Mouse (Mus musculus) midbrain, embryonic 16.5 days (tissue): ENCODE data around the gene Gm973. TPM values are rescaled to one million over a fixed set of nuclear protein-coding genes. Genes with fewer than 3 reads are reported as not detected.
A peak's percentile ranks its signal among the peaks of the same experiment; 100 is the strongest.
"Not testable (repeated sequence)": the region's sequence is repeated elsewhere in the genome, so short reads cannot be mapped to it uniquely, and the experiment has no call there.

Source experiments
- ATAC-seq: fragments of 200-750 bp; cut with Nextera tagmentation; 2 replicates; pipeline ENCODE4 v1.8.0; 2017; ENCODE audit warnings: moderate TSS enrichment
- H3K27ac ChIP-seq: fragments of 300-500 bp; sonication (generic); 2 replicates; pipeline ENCODE4 v1.5.1; 2014; ENCODE audit warnings: mild to moderate bottlenecking, low read length, mixed read lengths
- H3K27me3 ChIP-seq: fragments of 300-500 bp; sonication (generic); 2 replicates; pipeline ENCODE4 v1.6.1; 2014; ENCODE audit warnings: low read depth, low read length, mixed read lengths; ENCODE audit not compliant: control insufficient read depth, insufficient read depth
- H3K36me3 ChIP-seq: fragments of 300-500 bp; sonication (generic); 2 replicates; pipeline ENCODE4 v1.6.1; 2014; ENCODE audit warnings: mild to moderate bottlenecking, low read length, moderate library complexity, mixed read lengths; ENCODE audit not compliant: control insufficient read depth, insufficient read depth
- H3K4me1 ChIP-seq: fragments of 300-500 bp; sonication (generic); 2 replicates; pipeline ENCODE4 v1.6.1; 2014; ENCODE audit warnings: mild to moderate bottlenecking, low read length, mixed read lengths; ENCODE audit not compliant: control insufficient read depth, insufficient read depth
- H3K4me2 ChIP-seq: fragments of 300-500 bp; sonication (generic); 2 replicates; pipeline ENCODE4 v1.6.1; 2014; ENCODE audit warnings: mild to moderate bottlenecking, low read length, mixed read lengths
- H3K4me3 ChIP-seq: fragments of 300-500 bp; sonication (generic); 2 replicates; pipeline ENCODE4 v1.5.1; 2014; ENCODE audit warnings: low read depth, mild to moderate bottlenecking, low read length, moderate library complexity, mixed read lengths
- H3K9ac ChIP-seq: fragments of 300-500 bp; sonication (generic); 2 replicates; pipeline ENCODE4 v1.6.1; 2014; ENCODE audit warnings: low read depth, low read length, mixed read lengths
- H3K9me3 ChIP-seq: fragments of 300-500 bp; sonication (generic); replicated peaks from 2 replicates; pipeline ENCODE4 v1.6.1; 2014; ENCODE audit warnings: mild to moderate bottlenecking, low read length, mixed read lengths; ENCODE audit not compliant: control insufficient read depth, poor library complexity, severe bottlenecking
- WGBS: fragments of 180-500 bp; shearing (Covaris S2); extraction: QIAGEN DNeasy Blood & Tissue Kit; methylation state at CpG from one replicate; pipeline ENCODE4 v1.1.7; 2014; 5-methylcytosine and 5-hydroxymethylcytosine counted together
- polyA plus RNA-seq: library from polyadenylated mRNA; unstranded; fragments of >200 nt; fragmentation: Nextera tagmentation; extraction: Ambion mirVana; gene quantifications from 2 replicates; pipeline ENCODE4 v1.2.1, GENCODE M21; 2015

The Gm973 gene
- polyA plus RNA-seq, 1 experiment from 2014 or later: 14.1 TPM

GRCm38 (mm10) chr1:59610929-59611328, 94.9 kb downstream of the Gm973 start:
- H3K4me2 ChIP-seq: no peak overlapping the region
- H3K9ac ChIP-seq: no peak overlapping the region
- H3K27ac ChIP-seq: no peak overlapping the region
- no peaks in the 10 kb centered on the region for H3K9me3 ChIP-seq
- no peaks in the 10 kb centered on the region for H3K36me3 ChIP-seq
- H3K27me3 ChIP-seq: no peaks in the 10 kb centered on the region
- 93% methylated on average over 3 of the region's 3 CpGs for WGBS
- no peak overlapping the region for H3K4me3 ChIP-seq
- no peaks in the 10 kb centered on the region for H3K4me1 ChIP-seq
- ATAC-seq: no peak

- no peak for ATAC-seq
- H3K27ac ChIP-seq: no peak overlapping the region
- H3K4me3 ChIP-seq: no peak overlapping the region
- no peaks in the 10 kb centered on the region for H3K9me3 ChIP-seq
- no peaks in the 10 kb centered on the region for H3K36me3 ChIP-seq
- no peaks in the 10 kb centered on the region for H3K4me1 ChIP-seq
- H3K4me2 ChIP-seq: no peak overlapping the region
- H3K27me3 ChIP-seq: no peaks in the 10 kb centered on the region
- H3K9ac ChIP-seq: no peak overlapping the region
- 38% methylated on average over 6 of the region's 6 CpGs for WGBS
These were observed 97.7 kb downstream of the Gm973 start for GRCm38 (mm10) chr1:59613795-59614194.

GRCm38 (mm10) chr1:59615021-59615420, 99.0 kb downstream of the Gm973 start:
- H3K4me2 ChIP-seq: no peak overlapping the region
- no peak overlapping the region for H3K9ac ChIP-seq
- no peaks in the 10 kb centered on the region for H3K27me3 ChIP-seq
- no peak overlapping the region for H3K4me3 ChIP-seq
- ATAC-seq: no peak
- no peak overlapping the region for H3K27ac ChIP-seq
- H3K9me3 ChIP-seq: no peaks in the 10 kb centered on the region
- no peaks in the 10 kb centered on the region for H3K4me1 ChIP-seq
- H3K36me3 ChIP-seq: no peaks in the 10 kb centered on the region
- 86% methylated on average over 2 of the region's 2 CpGs for WGBS

GRCm38 (mm10) chr1:59619201-59619600, 103.1 kb downstream of the Gm973 start:
- no peak for ATAC-seq
- Histone ChIP-seq H3K9ac (no peak overlapping the region), H3K27me3 (no peaks in the 10 kb centered on the region), H3K36me3 (no peaks in the 10 kb centered on the region), H3K9me3 (no peaks in the 10 kb centered on the region), H3K4me2 (no peak overlapping the region), H3K27ac (no peak overlapping the region), H3K4me1 (no peaks in the 10 kb centered on the region), H3K4me3 (no peak overlapping the region)
- 92% methylated on average over 10 of the region's 10 CpGs for WGBS

GRCm38 (mm10) chr1:59623325-59624017, 107.4 kb downstream of the Gm973 start:
- 25% methylated on average over 5 of the region's 5 CpGs for WGBS
- H3K9ac ChIP-seq: no peak overlapping the region
- H3K27ac ChIP-seq: no peak overlapping the region
- no peak overlapping the region for H3K4me3 ChIP-seq
- no peaks in the 10 kb centered on the region for H3K4me1 ChIP-seq
- peak; percentile 97 for ATAC-seq
- no peaks in the 10 kb centered on the region for H3K9me3 ChIP-seq
- H3K4me2 ChIP-seq: no peak overlapping the region
- no peaks in the 10 kb centered on the region for H3K27me3 ChIP-seq
- no peaks in the 10 kb centered on the region for H3K36me3 ChIP-seq

GRCm38 (mm10) chr1:59625410-59625809, 109.3 kb downstream of the Gm973 start:
- no peak for ATAC-seq
- Histone ChIP-seq H3K27me3 (no peaks in the 10 kb centered on the region), H3K9me3 (no peaks in the 10 kb centered on the region), H3K4me3 (no peak overlapping the region), H3K9ac (no peak overlapping the region), H3K36me3 (no peaks in the 10 kb centered on the region), H3K4me2 (no peak overlapping the region), H3K4me1 (no peaks in the 10 kb centered on the region), H3K27ac (no peak overlapping the region)
- 79% methylated on average over 5 of the region's 5 CpGs for WGBS

- H3K27ac ChIP-seq: no peak overlapping the region
- H3K9ac ChIP-seq: no peak overlapping the region
- no peaks in the 10 kb centered on the region for H3K27me3 ChIP-seq
- H3K4me2 ChIP-seq: no peak overlapping the region
- WGBS: 54% methylated on average over 6 of the region's 6 CpGs
- H3K36me3 ChIP-seq: no peaks in the 10 kb centered on the region
- no peaks in the 10 kb centered on the region for H3K9me3 ChIP-seq
- H3K4me1 ChIP-seq: no peaks in the 10 kb centered on the region
- H3K4me3 ChIP-seq: no peak overlapping the region
- no peak for ATAC-seq
These were observed 113.1 kb downstream of the Gm973 start for GRCm38 (mm10) chr1:59629194-59629593.

GRCm38 (mm10) chr1:59630356-59630755, 114.3 kb downstream of the Gm973 start:
- H3K4me3 ChIP-seq, H3K9ac ChIP-seq, H3K4me2 ChIP-seq, H3K36me3 ChIP-seq, H3K27me3 ChIP-seq, H3K27ac ChIP-seq, H3K9me3 ChIP-seq, ATAC-seq, H3K4me1 ChIP-seq: not testable (repeated sequence)
- 95% methylated on average over 6 of the region's 6 CpGs for WGBS

- H3K9me3 ChIP-seq: no peaks in the 10 kb centered on the region
- WGBS: 87% methylated on average over 5 of the region's 5 CpGs
- H3K4me3 ChIP-seq: no peak overlapping the region
- no peak overlapping the region for H3K27ac ChIP-seq
- H3K36me3 ChIP-seq: no peaks in the 10 kb centered on the region
- H3K4me1 ChIP-seq: no peaks in the 10 kb centered on the region
- no peak overlapping the region for H3K9ac ChIP-seq
- no peaks in the 10 kb centered on the region for H3K27me3 ChIP-seq
- no peak for ATAC-seq
- no peak overlapping the region for H3K4me2 ChIP-seq
These were observed 116.1 kb downstream of the Gm973 start for GRCm38 (mm10) chr1:59631986-59632659.
